Mouse (Mus musculus): ENCODE results near the gene Ppp1r13b. TPM values are rescaled to one million over a fixed set of nuclear protein-coding genes. Genes with fewer than 3 reads are reported as not detected.

The Ppp1r13b gene
- polyA plus RNA-seq, 1 experiment = 9.4 TPM

GRCm38 (mm10) chr12:111808775-111809174 lies 99.1 kb downstream of the Ppp1r13b start:
- peaks cover 2% of the 10 kb centered on the region; the same call in 1 of the 2 replicates for H3K4me1 ChIP-seq (ENCODE audit: control insufficient read depth, insufficient read depth, low read length)
- TF ChIP-seq CTCF (IDR thresholded peaks at IDR 0.05; ENCODE audit: borderline replicate concordance, insufficient read depth, low read length) (no peak), POLR2A (IDR thresholded peaks at IDR 0.05; ENCODE audit: low read depth, low read length) (no peak)
- no peak overlapping the region for H3K4me3 ChIP-seq (ENCODE audit: insufficient read depth, low read length)
- no peak overlapping the region for H3K27ac ChIP-seq (ENCODE audit: insufficient read depth, low read length)

DNA sequence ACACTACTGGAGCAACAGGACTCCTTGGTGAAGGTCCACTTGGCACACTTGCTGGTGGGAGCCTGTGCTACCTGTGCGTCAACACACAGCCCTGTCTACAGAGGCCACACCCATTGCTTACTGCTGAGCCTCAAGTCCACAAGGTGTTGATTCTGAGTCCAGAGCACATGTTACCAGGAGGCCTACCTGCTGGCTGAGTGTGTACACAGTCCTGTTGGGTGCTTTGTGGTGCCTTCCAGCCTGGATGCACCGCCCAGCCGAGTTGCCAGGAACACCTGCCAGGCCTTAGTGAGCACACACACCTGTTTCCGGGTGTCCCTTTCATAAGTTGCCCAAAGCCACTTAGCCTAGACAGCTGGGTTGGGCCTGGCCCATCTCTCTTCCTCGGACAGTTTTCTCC lies 104.4 kb downstream of the Ppp1r13b start:
- Histone ChIP-seq H3K27ac (ENCODE audit: insufficient read depth, low read length) (no peak overlapping the region), H3K4me1 (ENCODE audit: control insufficient read depth, insufficient read depth, low read length) (no peaks in the 10 kb centered on the region), H3K4me3 (ENCODE audit: insufficient read depth, low read length) (no peak overlapping the region)
- TF ChIP-seq POLR2A (IDR thresholded peaks at IDR 0.05; ENCODE audit: low read depth, low read length) (no peak), CTCF (IDR thresholded peaks at IDR 0.05; ENCODE audit: borderline replicate concordance, insufficient read depth, low read length) (no peak)

DNA sequence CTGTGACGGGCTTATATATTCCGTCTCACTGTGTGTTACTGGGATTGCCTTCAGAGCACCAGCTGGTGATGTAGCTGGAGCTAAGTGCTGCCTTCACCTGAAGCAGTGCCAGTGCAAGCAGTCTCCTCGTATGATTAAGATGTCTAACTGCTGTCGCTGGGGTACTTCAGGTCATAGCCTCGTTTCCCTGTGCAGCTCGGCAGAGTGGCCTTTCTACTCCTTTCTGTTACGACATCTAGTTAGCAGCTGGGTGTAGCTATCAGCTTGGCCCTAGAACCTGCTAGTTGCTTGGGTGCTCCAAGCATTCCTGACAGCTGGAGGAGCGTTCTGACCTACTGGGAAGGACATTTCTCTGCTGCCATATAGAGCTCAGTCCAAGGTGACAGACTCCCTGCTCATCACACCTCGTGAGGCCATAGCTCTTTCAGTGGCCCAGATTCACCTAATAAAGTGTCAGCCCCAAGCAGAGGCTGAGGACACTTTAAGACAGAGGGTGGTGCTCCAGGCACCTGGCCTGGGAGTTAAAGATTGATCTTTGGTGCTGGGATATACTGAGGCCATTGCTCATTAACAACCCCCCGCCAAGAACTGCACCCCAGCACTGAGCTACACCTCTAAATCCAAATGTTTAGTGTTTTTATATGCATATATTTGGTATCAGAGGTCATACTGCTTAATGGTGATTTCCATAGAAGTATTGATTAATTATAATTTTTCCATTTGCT lies 107.3 kb downstream of the Ppp1r13b start:
- TF ChIP-seq POLR2A (IDR thresholded peaks at IDR 0.05; ENCODE audit: low read depth, low read length) (no peak), CTCF (IDR thresholded peaks at IDR 0.05; ENCODE audit: borderline replicate concordance, insufficient read depth, low read length) (no peak)
- Histone ChIP-seq H3K27ac (ENCODE audit: insufficient read depth, low read length) (no peak overlapping the region), H3K4me1 (ENCODE audit: control insufficient read depth, insufficient read depth, low read length) (no peaks in the 10 kb centered on the region), H3K4me3 (ENCODE audit: insufficient read depth, low read length) (no peak overlapping the region)

DNA sequence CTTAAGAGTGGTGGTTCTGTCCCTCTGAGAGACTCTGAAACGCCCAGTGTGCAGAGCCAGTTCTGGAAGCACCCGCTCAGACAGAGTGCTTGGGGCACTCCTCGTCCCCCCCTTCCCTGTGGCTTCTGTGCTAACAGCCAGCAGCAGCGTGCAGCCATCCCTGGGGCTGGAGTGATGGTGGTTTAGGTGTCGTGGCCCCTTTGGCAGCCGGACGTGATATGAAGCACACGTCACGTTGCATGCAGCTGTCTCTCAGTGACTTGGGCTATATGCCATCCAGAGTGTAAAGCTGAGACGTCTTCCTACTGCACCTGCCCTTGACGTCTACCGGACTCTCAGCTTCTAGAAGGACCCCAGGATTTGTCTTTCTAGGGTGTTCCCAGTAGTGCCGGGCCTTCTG lies 109.4 kb downstream of the Ppp1r13b start:
- H3K4me3 ChIP-seq (ENCODE audit: insufficient read depth, low read length) = no peak overlapping the region
- no peaks in the 10 kb centered on the region for H3K4me1 ChIP-seq (ENCODE audit: control insufficient read depth, insufficient read depth, low read length)
- TF ChIP-seq CTCF (IDR thresholded peaks at IDR 0.05; ENCODE audit: borderline replicate concordance, insufficient read depth, low read length) (no peak), POLR2A (IDR thresholded peaks at IDR 0.05; ENCODE audit: low read depth, low read length) (no peak)
- no peak overlapping the region for H3K27ac ChIP-seq (ENCODE audit: insufficient read depth, low read length)

- no peak for TF ChIP-seq CTCF (IDR thresholded peaks at IDR 0.05; ENCODE audit: borderline replicate concordance, insufficient read depth, low read length)
- TF ChIP-seq POLR2A (IDR thresholded peaks at IDR 0.05; ENCODE audit: low read depth, low read length) = no peak
- no peak overlapping the region for H3K27ac ChIP-seq (ENCODE audit: insufficient read depth, low read length)
- no peaks in the 10 kb centered on the region for H3K4me1 ChIP-seq (ENCODE audit: control insufficient read depth, insufficient read depth, low read length)
- no peak overlapping the region for H3K4me3 ChIP-seq (ENCODE audit: insufficient read depth, low read length)
Measured at GRCm38 (mm10) chr12:111797251-111797650, 110.7 kb downstream of the Ppp1r13b start.

DNA sequence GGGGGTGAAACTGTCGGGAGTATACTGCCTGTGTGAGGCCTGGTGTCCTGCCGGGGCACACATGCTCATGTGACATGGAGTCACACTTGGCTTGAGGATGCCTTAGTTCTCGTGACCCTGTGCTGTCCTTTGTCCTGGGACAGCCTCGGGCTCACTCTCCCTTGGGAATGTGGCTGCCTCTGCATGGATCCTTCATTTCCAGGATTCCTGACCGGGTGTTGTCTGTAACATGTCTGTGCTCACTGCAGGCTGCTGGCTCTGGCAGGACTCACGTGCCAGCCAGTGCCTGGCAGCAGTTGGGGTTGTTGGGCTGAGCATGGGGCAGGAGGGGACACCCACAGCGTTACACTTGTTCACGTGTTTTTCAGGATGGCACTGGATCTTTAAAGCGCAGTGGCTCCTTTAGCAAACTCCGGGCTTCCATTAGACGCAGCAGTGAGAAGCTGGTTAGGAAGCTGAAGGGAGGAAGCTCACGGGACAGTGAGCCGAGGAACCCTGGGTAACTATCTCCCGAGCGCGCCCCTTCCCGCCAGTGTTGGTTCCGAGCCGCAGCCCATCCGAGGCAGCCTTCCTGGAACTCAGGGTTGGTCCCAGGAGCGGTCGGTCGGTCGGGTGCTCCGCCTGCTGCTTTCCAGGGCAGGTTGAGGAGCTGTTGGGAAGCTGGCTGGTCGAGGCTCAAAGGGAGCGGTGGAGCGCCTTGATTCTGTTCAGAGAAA lies 112.6 kb downstream of the Ppp1r13b start:
- no peak overlapping the region for H3K27ac ChIP-seq (ENCODE audit: insufficient read depth, low read length)
- no peak overlapping the region for H3K4me3 ChIP-seq (ENCODE audit: insufficient read depth, low read length)
- no peak for TF ChIP-seq CTCF (IDR thresholded peaks at IDR 0.05; ENCODE audit: borderline replicate concordance, insufficient read depth, low read length)
- TF ChIP-seq POLR2A (IDR thresholded peaks at IDR 0.05; ENCODE audit: low read depth, low read length) = no peak
- H3K4me1 ChIP-seq (ENCODE audit: control insufficient read depth, insufficient read depth, low read length) = no peaks in the 10 kb centered on the region

GRCm38 (mm10) chr12:111794526-111795179 lies 113.3 kb downstream of the Ppp1r13b start:
- Histone ChIP-seq H3K4me3 (ENCODE audit: insufficient read depth, low read length) (no peak overlapping the region), H3K4me1 (ENCODE audit: control insufficient read depth, insufficient read depth, low read length) (no peaks in the 10 kb centered on the region), H3K27ac (ENCODE audit: insufficient read depth, low read length) (no peak overlapping the region)
- TF ChIP-seq CTCF (IDR thresholded peaks at IDR 0.05; ENCODE audit: borderline replicate concordance, insufficient read depth, low read length) (no peak), POLR2A (IDR thresholded peaks at IDR 0.05; ENCODE audit: low read depth, low read length) (no peak)

- TF ChIP-seq CTCF (IDR thresholded peaks at IDR 0.05; ENCODE audit: borderline replicate concordance, insufficient read depth, low read length) = no peak
- no peak for TF ChIP-seq POLR2A (IDR thresholded peaks at IDR 0.05; ENCODE audit: low read depth, low read length)
- H3K4me3 ChIP-seq (ENCODE audit: insufficient read depth, low read length) = no peak overlapping the region
- H3K4me1 ChIP-seq (ENCODE audit: control insufficient read depth, insufficient read depth, low read length) = no peaks in the 10 kb centered on the region
- no peak overlapping the region for H3K27ac ChIP-seq (ENCODE audit: insufficient read depth, low read length)
Measured at GRCm38 (mm10) chr12:111794102-111794501, 113.8 kb downstream of the Ppp1r13b start.

DNA sequence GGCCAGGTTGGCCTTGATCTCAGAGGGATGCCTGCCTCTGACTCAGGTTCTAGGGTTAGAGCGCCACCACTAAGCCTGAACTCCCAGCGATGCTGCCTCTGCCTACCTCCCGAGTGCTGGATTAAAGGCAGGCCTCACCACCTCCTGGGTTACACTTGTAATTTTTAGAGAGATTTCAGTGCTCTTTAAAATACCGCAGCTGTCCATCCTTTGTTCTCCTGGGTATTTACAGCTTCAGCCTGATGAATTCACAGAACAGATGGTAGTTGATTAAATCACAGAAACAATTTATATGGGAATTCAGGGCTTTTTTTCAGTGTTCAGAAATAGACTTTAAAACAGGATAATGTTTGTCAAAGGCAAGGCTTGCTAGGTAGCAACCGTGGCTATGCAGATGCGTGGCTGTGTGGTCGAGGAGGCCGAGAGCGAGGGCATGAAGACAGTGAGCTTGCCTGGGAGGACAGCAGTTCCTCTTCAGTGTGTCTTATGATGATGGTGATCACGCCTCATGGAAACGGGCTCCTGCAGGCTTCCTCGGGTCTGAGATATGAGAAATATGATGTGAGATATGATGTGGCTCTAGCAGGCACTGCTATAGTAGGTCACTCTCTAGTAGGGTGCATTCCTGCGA lies 116.3 kb downstream of the Ppp1r13b start:
- Histone ChIP-seq H3K4me1 (ENCODE audit: control insufficient read depth, insufficient read depth, low read length) (no peaks in the 10 kb centered on the region), H3K27ac (ENCODE audit: insufficient read depth, low read length) (no peak overlapping the region), H3K4me3 (ENCODE audit: insufficient read depth, low read length) (no peak overlapping the region)
- TF ChIP-seq POLR2A (IDR thresholded peaks at IDR 0.05; ENCODE audit: low read depth, low read length) = no peak
- TF ChIP-seq CTCF (IDR thresholded peaks at IDR 0.05; ENCODE audit: borderline replicate concordance, insufficient read depth, low read length) = no peak
